ENCODE assay signal across 9 mouse cellular contexts in genomic region chr13:30993819-30994218, GRCm38 (mm10). TPM values are rescaled to one million over a fixed set of nuclear protein-coding genes. Genes with fewer than 3 reads are reported as not detected.
DNase-seq lines count a peak whose midpoint lies in the region; ATAC-seq and TF ChIP-seq lines count a peak whose summit lies in the region.
"Had no signal": no experiment of that assay in that cellular context is flagged by ENCODE, and none has a peak within 500 bp of the region (broad histone marks: within the 10 kb centered on the region; RNA-seq: fewer than 3 reads in every experiment).

No protein-coding gene starts in this region.

- H3K4me2 ChIP-seq in liver, embryonic 12.5 days, result no peak overlapping the region
- H3K4me2 ChIP-seq in liver, embryonic 14.5 days (ENCODE audit: low read depth), result no peak overlapping the region
- H3K4me2 ChIP-seq in neural tube, embryonic 11.5 days (ENCODE audit: low read depth), result no peak overlapping the region
- H3K4me2 ChIP-seq: embryonic facial prominence, embryonic 15.5 days had no signal

- no peak for TF ChIP-seq EP300 in liver, embryonic 14.5 days (IDR thresholded peaks at IDR 0.05; ENCODE audit: low read depth)

- peak; percentile 36 for DNase-seq in liver
- DNase-seq in adrenal gland, postnatal 14 days, result peak; percentile 56
- DNase-seq in forebrain, embryonic 10.5 days (ENCODE audit: extremely low spot score, low spot score), result peak; percentile 44
- DNase-seq in liver, embryonic 14.5 days (ENCODE audit: low read depth in 3 of 3, low spot score in 3 of 3), result peak in 1 of 3 experiments; percentile 30
- DNase-seq in neural tube, embryonic 11.5 days (ENCODE audit: low spot score), result peak; percentile 55
- DNase-seq in c-Kit-positive CD71-positive TER-119-positive erythroid progenitor cells, embryonic 14.5 days (ENCODE audit: low spot score), result no peak

- H3K4me3 ChIP-seq in liver, embryonic 12.5 days, result no peak overlapping the region
- H3K4me3 ChIP-seq in forebrain, embryonic 10.5 days, result no peak overlapping the region
- H3K4me3 ChIP-seq in liver, embryonic 14.5 days (ENCODE audit: insufficient read depth in 1 of 2, low read depth in 2 of 2, low read length in 2 of 2), result no peak overlapping the region
- H3K4me3 ChIP-seq in neural tube, embryonic 11.5 days (ENCODE audit: low read depth, low read length), result no peak overlapping the region
- H3K4me3 ChIP-seq: embryonic facial prominence, embryonic 15.5 days had no signal

- TF ChIP-seq CTCF in liver, embryonic 14.5 days (IDR thresholded peaks at IDR 0.05; ENCODE audit: low read depth), result peak; percentile 73

- no peaks in the 10 kb centered on the region for H3K4me1 ChIP-seq in liver, embryonic 12.5 days
- H3K4me1 ChIP-seq in forebrain, embryonic 10.5 days, result no peaks in the 10 kb centered on the region
- no peaks in the 10 kb centered on the region for H3K4me1 ChIP-seq in liver, embryonic 14.5 days (replicated peaks; ENCODE audit: control insufficient read depth in 2 of 2, insufficient read depth in 2 of 2, low read length in 1 of 2)
- H3K4me1 ChIP-seq in neural tube, embryonic 11.5 days (ENCODE audit: control insufficient read depth, insufficient read depth, low read length), result no peaks in the 10 kb centered on the region
- H3K4me1 ChIP-seq: embryonic facial prominence, embryonic 15.5 days had no signal

- no peak for ATAC-seq in liver, embryonic 12.5 days
- peak; percentile 87 for ATAC-seq in inflammation-experienced regulatory T-cells, adult 6 months
- ATAC-seq in liver, embryonic 14.5 days (ENCODE audit: insufficient read depth), result no peak
- ATAC-seq in neural tube, embryonic 11.5 days (ENCODE audit: insufficient read depth, low FRiP score, low TSS enrichment), result no peak

- H3K27ac ChIP-seq in liver, embryonic 12.5 days, result no peak overlapping the region
- no peak overlapping the region for H3K27ac ChIP-seq in forebrain, embryonic 10.5 days
- no peak overlapping the region for H3K27ac ChIP-seq in liver, embryonic 14.5 days
- H3K27ac ChIP-seq in neural tube, embryonic 11.5 days (ENCODE audit: low read depth, low read length), result no peak overlapping the region
- H3K27ac ChIP-seq: embryonic facial prominence, embryonic 15.5 days had no signal

- WGBS in liver, embryonic 12.5 days (ENCODE audit: insufficient replicate concordance), result 25% methylated on average over 3 of the region's 3 CpGs
- 33% methylated on average over 3 of the region's 3 CpGs for WGBS in forebrain, embryonic 10.5 days
- WGBS in liver, embryonic 14.5 days (ENCODE audit: insufficient replicate concordance), result 33% methylated on average over 3 of the region's 3 CpGs
- WGBS in neural tube, embryonic 11.5 days, result 37% methylated on average over 3 of the region's 3 CpGs

- no peaks in the 10 kb centered on the region for H3K9me3 ChIP-seq in liver, embryonic 12.5 days (replicated peaks)
- no peaks in the 10 kb centered on the region for H3K9me3 ChIP-seq in forebrain, embryonic 10.5 days
- no peaks in the 10 kb centered on the region for H3K9me3 ChIP-seq in liver, embryonic 14.5 days (ENCODE audit: control insufficient read depth, low read length)
- H3K9me3 ChIP-seq in neural tube, embryonic 11.5 days (ENCODE audit: control insufficient read depth, low read length), result no peaks in the 10 kb centered on the region
- H3K9me3 ChIP-seq: embryonic facial prominence, embryonic 15.5 days had no signal

- H3K9ac ChIP-seq in liver, embryonic 12.5 days, result no peak overlapping the region
- no peak overlapping the region for H3K9ac ChIP-seq in liver, embryonic 14.5 days (replicated peaks)
- H3K9ac ChIP-seq in neural tube, embryonic 11.5 days (ENCODE audit: low read length), result no peak overlapping the region
- H3K9ac ChIP-seq: embryonic facial prominence, embryonic 15.5 days had no signal

- peaks cover 39% of the 10 kb centered on the region for H3K27me3 ChIP-seq in liver, embryonic 12.5 days (replicated peaks)
- H3K27me3 ChIP-seq in forebrain, embryonic 10.5 days (ENCODE audit: poor library complexity, severe bottlenecking), result no peaks in the 10 kb centered on the region; the same call in 1 of the 2 replicates
- no peaks in the 10 kb centered on the region for H3K27me3 ChIP-seq in liver, embryonic 14.5 days (ENCODE audit: control insufficient read depth, insufficient read depth, low read length)
- no peaks in the 10 kb centered on the region for H3K27me3 ChIP-seq in neural tube, embryonic 11.5 days (ENCODE audit: control insufficient read depth, insufficient read depth, low read length)
- H3K27me3 ChIP-seq: embryonic facial prominence, embryonic 15.5 days had no signal

- H3K36me3 ChIP-seq in liver, embryonic 12.5 days, result no peaks in the 10 kb centered on the region
- H3K36me3 ChIP-seq in forebrain, embryonic 10.5 days (replicated peaks), result no peaks in the 10 kb centered on the region
- H3K36me3 ChIP-seq in liver, embryonic 14.5 days (replicated peaks; ENCODE audit: control insufficient read depth, insufficient read depth, low read depth), result no peaks in the 10 kb centered on the region
- H3K36me3 ChIP-seq in neural tube, embryonic 11.5 days (ENCODE audit: control insufficient read depth, insufficient read depth, low read length), result no peaks in the 10 kb centered on the region
- H3K36me3 ChIP-seq: embryonic facial prominence, embryonic 15.5 days had no signal

RNA-seq across cellular contexts. Expression of gene Gm5447, which starts 19.8 kb away (rescaled TPM):
- not detected in 2 replicates for polyA plus RNA-seq in liver, embryonic 12.5 days (2016; fragmentation: Nextera tagmentation; extraction: Ambion mirVana)
- not detected in 2 replicates for total RNA-seq in adrenal gland, postnatal 14 days (2021)
- polyA plus RNA-seq in forebrain, embryonic 10.5 days (2016; fragmentation: Nextera tagmentation; extraction: Ambion mirVana), result 0.09 and 0.10 TPM in 2 replicates
- not detected for polyA plus RNA-seq in inflammation-experienced regulatory T-cells, adult 6 months (2017; shearing (Covaris generic))
- polyA plus RNA-seq in liver, embryonic 14.5 days (2012; rRNA removed), result not detected in 2 replicates
- not detected in 2 replicates for polyA plus RNA-seq in liver, embryonic 14.5 days (2014; fragmentation: Nextera tagmentation; extraction: Ambion mirVana)
- polyA plus RNA-seq in neural tube, embryonic 11.5 days (2014; fragmentation: Nextera tagmentation; extraction: Ambion mirVana), result not detected in 2 replicates

RNA-seq across cellular contexts. Expression of gene Exoc2, which starts 19.9 kb away (rescaled TPM):
- polyA plus RNA-seq in liver, embryonic 12.5 days (2016; fragmentation: Nextera tagmentation; extraction: Ambion mirVana), result 20.7 and 21.4 TPM in 2 replicates
- total RNA-seq in adrenal gland, postnatal 14 days (2021), result 25.3 and 29.3 TPM in 2 replicates
- polyA plus RNA-seq in forebrain, embryonic 10.5 days (2016; fragmentation: Nextera tagmentation; extraction: Ambion mirVana), result 32.7 and 33.8 TPM in 2 replicates
- 10 to 100 TPM; 67.2 to 77.9 (median 77.0) TPM for polyA plus RNA-seq in inflammation-experienced regulatory T-cells, adult 6 months (2017; shearing (Covaris generic))
- polyA plus RNA-seq in liver, embryonic 14.5 days (2012; rRNA removed), result 4.4 and 7.0 TPM in 2 replicates
- 13.8 and 14.8 TPM in 2 replicates for polyA plus RNA-seq in liver, embryonic 14.5 days (2014; fragmentation: Nextera tagmentation; extraction: Ambion mirVana)
- polyA plus RNA-seq in neural tube, embryonic 11.5 days (2014; fragmentation: Nextera tagmentation; extraction: Ambion mirVana), result 42.5 and 44.5 TPM in 2 replicates

RNA-seq across cellular contexts. Expression of gene Hus1b, which starts 46.3 kb away (rescaled TPM):
- 0.10 TPM in 1 of 2 replicates, not detected in the other for polyA plus RNA-seq in liver, embryonic 12.5 days (2016; fragmentation: Nextera tagmentation; extraction: Ambion mirVana)
- total RNA-seq in adrenal gland, postnatal 14 days (2021), result 0.30 TPM in 2 replicates
- not detected in 2 replicates for polyA plus RNA-seq in forebrain, embryonic 10.5 days (2016; fragmentation: Nextera tagmentation; extraction: Ambion mirVana)
- polyA plus RNA-seq in inflammation-experienced regulatory T-cells, adult 6 months (2017; shearing (Covaris generic)), result under 1 TPM in 2 of 3 experiments, not detected in 1; 0.86 to 0.91 TPM
- 0.06 TPM in 2 replicates for polyA plus RNA-seq in liver, embryonic 14.5 days (2012; rRNA removed)
- not detected in 2 replicates for polyA plus RNA-seq in liver, embryonic 14.5 days (2014; fragmentation: Nextera tagmentation; extraction: Ambion mirVana)
- polyA plus RNA-seq in neural tube, embryonic 11.5 days (2014; fragmentation: Nextera tagmentation; extraction: Ambion mirVana), result not detected in 2 replicates
- polyA plus RNA-seq: embryonic facial prominence, embryonic 15.5 days had no signal
